Mouse (Mus musculus): Measurements from ENCODE around the gene Tmem130.
A peak's percentile ranks its signal among the peaks of the same experiment; 100 is the strongest.
"Not testable (repeated sequence)": the region's sequence is repeated elsewhere in the genome, so short reads cannot be mapped to it uniquely, and the experiment has no call there.

Gene Tmem130

GRCm38 (mm10) chr5:144761161-144761868, at the start of gene Tmem130:
Gene Tmem130 (minus strand): TSS chr5:144761818.
- peak; percentile 27 for DNase-seq (ENCODE audit: extremely low spot score)

DNA sequence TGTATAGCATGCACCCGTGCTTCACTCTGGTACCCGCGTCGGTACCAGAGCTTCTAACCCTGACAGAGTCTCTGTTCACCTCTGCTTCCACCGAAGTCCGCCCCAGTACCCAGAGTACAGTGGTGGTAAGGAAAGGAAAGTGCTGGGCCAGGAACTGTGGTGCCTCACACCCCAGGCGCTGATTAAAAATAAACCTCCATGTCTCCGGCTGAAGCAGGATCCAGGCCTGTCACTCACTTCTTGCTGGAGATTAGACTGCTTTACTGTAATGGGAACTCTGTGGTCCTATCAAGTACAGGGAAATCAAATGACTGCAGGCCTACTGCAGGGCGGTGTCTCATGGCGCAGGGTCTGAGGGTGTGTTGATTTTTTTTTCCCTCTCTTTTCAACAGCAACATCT, 45.3 kb upstream of the Tmem130 start:
- DNase-seq (ENCODE audit: extremely low spot score): no peak

- no peak for DNase-seq (ENCODE audit: extremely low spot score)
Observed at GRCm38 (mm10) chr5:144804181-144804580, 42.6 kb upstream of the Tmem130 start.

- DNase-seq (ENCODE audit: extremely low spot score): no peak
Observed at GRCm38 (mm10) chr5:144803066-144803465, 41.4 kb upstream of the Tmem130 start.

GRCm38 (mm10) chr5:144797116-144797515, 35.5 kb upstream of the Tmem130 start:
- no peak for DNase-seq (ENCODE audit: extremely low spot score)

DNA sequence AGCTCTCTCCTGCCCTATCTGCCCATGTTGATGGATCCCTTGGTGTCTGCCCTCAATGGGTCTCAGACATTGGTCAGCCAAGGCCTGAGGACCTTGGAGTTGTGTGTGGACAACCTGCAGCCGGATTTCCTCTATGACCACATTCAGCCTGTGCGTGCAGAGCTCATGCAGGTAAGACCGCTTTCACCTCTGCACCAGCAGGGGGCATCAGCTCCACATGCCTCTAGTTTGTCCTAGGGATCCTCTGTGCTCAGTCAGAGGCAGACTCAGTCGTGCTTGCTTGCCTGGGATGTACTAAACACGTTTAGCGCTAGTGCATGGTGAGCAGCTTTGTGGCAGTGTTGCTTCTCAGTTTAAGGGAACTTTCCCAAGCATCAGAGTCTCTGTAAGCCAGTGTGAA, 33.1 kb upstream of the Tmem130 start:
- DNase-seq (ENCODE audit: extremely low spot score): peak; percentile 19

DNA sequence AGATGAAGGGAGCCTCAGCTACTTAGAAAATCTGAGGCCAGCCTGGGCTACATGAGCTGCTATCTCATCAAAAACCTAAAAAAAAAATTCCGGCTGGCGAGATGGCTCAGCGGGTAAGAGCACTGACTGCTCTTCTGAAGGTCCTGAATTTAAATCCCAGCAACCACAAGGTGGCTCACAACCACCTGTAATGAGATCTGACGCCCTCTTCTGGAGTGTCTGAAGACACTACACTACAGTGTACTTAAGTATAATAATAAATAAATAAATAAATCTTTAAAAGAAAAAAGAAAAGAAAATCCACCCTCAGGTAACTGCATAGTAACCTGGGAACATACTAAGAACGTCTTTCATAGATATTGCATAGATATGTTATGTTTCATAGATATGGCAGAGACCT, 31.8 kb upstream of the Tmem130 start:
- no peak for DNase-seq (ENCODE audit: extremely low spot score)

DNA sequence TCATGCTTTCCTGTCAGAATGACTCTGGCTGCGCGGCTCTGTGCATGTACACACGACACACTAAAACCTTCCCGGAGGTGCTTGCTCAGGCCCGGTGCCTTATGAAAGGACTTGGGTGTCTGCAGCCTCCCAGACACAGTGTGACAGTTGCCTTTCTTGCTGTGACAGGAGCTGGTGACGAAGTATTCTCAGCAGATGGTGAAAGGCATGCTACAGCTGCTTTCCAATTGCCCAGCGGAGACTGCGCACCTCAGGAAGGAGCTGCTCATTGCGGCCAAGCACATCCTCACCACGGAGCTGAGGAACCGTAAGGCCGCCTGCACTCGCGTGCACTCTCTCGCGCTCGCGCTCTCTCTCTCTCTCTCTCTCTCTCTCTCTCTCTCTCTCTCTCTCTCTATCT, 24.8 kb upstream of the Tmem130 start:
- no peak for DNase-seq (ENCODE audit: extremely low spot score)

- DNase-seq (ENCODE audit: extremely low spot score): no peak
Observed at GRCm38 (mm10) chr5:144780654-144781053, 19.0 kb upstream of the Tmem130 start.

- DNase-seq (ENCODE audit: extremely low spot score): no peak
Observed at GRCm38 (mm10) chr5:144773231-144773630, 11.6 kb upstream of the Tmem130 start.

DNA sequence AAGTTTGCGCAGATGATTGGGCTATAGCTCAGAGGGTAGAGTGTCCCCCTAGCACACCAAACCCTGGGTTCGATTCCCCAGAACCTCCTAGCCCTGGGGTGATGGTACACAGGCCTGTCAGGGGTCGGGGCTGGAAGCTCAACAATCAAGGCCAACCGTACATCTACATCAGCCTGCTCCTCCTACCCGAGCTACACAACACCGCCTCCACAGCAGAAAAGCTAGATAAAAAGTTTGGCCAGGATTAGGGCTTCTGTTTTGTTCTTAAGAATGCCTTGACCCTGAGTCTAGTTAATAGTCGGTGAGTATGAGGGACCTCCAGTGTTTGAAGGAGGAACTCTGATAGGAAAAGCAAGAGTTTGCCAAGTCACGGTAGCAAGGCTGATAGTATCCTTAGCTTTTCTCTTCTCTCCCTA, 7.5 kb upstream of the Tmem130 start:
- DNase-seq (ENCODE audit: extremely low spot score): no peak

DNA sequence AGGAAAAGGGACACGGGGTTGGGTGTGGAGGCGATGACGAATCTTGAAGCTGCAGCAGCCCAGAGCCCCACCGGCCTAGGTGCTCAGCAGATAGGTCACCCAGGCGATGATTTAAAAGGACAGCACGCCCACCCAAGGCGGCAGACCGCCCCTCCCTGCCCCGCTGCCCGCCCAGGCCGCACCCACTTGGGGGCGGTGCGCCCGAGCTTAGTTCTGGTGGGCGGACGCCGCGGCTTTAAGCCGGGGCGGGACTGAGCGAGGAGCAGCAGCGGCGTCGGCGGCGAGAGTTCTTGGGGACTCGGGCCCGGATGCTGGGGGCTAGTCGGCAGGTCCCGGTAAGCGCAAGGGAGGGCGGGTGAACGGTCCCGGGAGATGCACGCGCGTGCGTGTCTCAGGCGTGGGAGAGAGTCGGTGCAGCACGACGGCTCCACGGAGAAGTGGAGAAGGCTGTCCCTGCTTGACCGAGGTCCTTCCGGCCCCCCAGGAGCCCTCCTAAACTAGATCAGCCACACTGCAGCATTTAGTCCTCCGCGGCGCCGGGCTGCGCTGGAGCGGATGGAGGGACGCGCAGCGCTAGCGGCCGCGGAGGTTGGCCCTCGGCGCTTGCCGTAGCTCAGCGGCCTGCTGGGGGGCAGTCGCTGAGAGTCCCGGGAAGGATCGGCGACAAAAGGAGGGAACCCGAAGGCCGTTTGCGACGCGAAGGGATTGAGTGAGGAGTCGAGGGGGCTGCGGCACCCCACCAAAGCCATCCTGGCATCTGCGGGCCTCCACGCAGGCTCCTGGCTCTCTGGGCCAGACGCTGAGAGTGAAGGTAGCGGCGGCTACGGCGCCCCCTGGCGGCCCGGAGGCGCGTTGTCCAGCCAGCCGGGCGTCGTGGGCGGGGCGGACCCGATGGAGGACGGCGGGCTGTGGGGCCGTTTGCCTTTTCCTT, 6.6 kb upstream of the Tmem130 start:
- peak; percentile 90 for DNase-seq (ENCODE audit: extremely low spot score)

- not testable (repeated sequence) for DNase-seq (ENCODE audit: extremely low spot score)
Observed at GRCm38 (mm10) chr5:144767106-144767798, 5.6 kb upstream of the Tmem130 start, which contains the start of gene Trrap. Gene Trrap (plus strand): TSS chr5:144767732.

DNA sequence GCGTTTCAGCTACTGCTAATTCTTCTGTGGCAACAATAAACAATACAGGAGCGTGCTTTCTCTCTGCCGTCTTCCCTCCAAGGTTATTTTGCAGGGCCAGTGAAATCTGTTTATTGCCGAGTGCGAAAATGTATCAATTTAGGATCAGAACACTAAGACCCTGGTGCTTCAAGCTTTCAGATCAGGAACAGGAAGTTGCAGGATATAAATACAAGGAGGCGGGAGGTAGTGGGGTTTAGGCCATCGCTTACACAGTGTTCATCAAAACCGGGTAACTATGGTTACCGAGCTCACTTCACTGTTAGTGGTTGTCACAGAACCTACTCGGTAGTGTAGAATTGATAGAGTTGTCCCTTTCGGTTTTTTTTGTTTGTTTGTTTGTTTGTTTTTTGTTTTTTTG, 5.0 kb upstream of the Tmem130 start:
- DNase-seq (ENCODE audit: extremely low spot score): no peak

GRCm38 (mm10) chr5:144766026-144766425, 4.4 kb upstream of the Tmem130 start:
- DNase-seq (ENCODE audit: extremely low spot score): no peak

GRCm38 (mm10) chr5:144758422-144758821, 3.2 kb downstream of the Tmem130 start:
- no peak for DNase-seq (ENCODE audit: extremely low spot score)

GRCm38 (mm10) chr5:144757402-144757801, 4.2 kb downstream of the Tmem130 start:
- no peak for DNase-seq (ENCODE audit: extremely low spot score)

DNA sequence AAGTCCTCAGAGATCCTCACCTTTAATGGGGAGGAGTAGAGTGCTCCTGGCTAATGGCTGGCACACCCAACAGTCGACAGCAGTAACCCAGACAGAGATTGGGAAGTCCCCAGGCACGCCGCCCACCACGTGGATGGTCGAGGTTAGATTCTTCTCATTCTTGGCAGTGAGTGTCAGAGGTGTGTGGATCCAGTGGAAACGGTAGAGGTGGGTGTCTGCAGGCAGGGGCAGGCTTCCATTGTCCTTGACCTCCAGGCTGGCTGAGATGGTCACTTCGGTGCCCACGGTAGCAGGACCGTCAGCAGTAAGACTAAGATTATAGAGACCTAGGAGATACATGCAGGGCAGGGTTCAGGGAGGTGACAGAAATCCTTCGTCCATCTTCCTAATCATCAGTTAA, 6.4 kb downstream of the Tmem130 start:
- DNase-seq (ENCODE audit: extremely low spot score): no peak

DNA sequence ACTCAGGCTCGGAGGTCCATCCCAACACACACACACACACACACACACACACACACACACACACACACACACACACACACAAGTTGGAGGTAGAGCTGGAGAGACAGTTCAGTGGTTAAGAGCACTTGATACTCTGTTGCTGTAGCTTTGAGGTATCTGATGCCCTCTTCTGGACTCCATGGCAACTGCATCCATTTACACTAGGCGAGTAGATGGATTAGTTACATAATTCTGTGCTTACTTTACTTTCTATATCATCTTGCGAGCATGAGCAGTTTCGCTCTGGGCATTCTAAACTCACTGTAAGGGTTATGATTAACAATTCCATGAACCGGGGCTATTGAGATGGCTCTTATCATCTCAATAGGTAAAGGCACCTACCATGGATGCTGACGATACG, 8.6 kb downstream of the Tmem130 start:
- peak; percentile 44 for DNase-seq (ENCODE audit: extremely low spot score)

GRCm38 (mm10) chr5:144752432-144752831, 9.2 kb downstream of the Tmem130 start:
- no peak for DNase-seq (ENCODE audit: extremely low spot score)

DNA sequence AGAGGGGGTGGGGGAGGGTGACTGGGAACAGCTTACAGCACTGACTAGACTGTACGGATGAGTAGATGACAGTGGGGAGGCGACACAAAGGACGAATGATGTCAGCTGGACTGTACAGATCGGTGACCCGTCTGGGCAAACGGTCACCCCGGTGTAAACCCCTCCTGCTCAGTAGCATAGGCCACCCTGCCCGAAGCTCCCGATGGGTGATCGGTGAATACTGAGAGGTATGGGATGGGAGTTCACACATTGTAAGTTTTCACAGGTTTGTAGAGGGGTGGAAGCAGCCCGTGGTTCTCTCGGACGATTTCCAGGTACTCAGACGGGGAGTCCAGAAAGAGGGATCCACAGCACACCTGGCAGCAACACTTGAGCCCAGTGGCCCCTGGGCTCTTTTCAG, 24.5 kb downstream of the Tmem130 start:
- no peak for DNase-seq (ENCODE audit: extremely low spot score)

- DNase-seq (ENCODE audit: extremely low spot score): peak; percentile 68
Observed at GRCm38 (mm10) chr5:144734949-144735348, 26.7 kb downstream of the Tmem130 start.
